Mouse (Mus musculus) brain, adult 2 months (tissue): ENCODE measurements around the gene Hfe2.
"Not testable (repeated sequence)": the region's sequence is repeated elsewhere in the genome, so short reads cannot be mapped to it uniquely, and the experiment has no call there.

Source experiments
- DNase-seq: peaks from one replicate; pipeline ENCODE4 v3.0.0; 2011; ENCODE audit warnings: low read depth, low spot score

Gene Hfe2

DNA sequence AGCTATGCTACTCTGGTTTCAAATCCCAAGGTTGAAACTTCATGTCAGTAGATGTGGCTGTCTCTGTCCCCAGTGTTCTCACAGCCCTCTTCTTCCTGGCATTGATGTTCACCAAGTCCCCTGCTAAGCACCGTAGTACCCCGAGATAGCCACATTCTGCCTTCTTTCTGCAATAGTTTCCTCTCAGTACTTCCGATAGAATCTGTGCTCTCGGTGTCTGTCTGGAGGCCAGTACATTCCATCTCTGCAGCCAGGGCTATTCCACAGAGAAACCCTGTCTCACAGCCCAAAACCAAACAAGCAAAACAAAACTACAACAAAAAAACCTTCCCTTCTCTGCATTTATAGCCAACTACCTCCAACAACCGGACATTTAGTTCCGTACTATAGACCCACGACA, 28.8 kb upstream of the Hfe2 start:
- DNase-seq = no peak

DNA sequence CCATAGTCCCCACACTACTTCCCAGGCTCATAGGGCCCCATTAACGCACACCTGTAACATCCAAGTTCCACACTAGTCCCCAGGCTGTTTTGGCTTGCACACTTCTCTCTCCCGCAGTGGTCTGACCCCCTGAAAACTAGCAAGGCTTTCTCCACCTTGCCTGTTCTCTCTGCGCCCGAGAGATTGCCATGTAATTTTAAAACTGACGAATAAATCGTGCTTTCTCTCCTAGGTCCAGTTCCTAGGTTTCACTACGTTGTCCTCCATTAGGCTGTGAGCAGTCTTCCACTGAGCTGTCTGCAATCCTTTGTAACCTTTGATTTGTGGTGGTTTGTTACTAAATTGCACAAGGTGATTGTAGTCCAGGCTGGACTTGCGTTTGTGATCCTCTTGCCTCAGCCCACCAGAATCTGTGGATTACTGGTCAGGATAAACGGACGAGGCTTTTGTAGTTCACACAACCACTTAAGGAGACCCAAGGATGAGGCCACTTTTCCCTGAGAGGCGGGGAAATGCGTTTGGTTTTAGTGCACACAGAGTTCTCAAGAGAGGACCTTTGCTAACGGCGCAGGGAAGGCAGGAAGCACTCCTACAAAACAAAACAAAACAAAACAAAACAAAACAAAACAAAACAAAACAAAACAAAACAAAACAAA, 28.2 kb upstream of the Hfe2 start:
- DNase-seq = not testable (repeated sequence)

DNA sequence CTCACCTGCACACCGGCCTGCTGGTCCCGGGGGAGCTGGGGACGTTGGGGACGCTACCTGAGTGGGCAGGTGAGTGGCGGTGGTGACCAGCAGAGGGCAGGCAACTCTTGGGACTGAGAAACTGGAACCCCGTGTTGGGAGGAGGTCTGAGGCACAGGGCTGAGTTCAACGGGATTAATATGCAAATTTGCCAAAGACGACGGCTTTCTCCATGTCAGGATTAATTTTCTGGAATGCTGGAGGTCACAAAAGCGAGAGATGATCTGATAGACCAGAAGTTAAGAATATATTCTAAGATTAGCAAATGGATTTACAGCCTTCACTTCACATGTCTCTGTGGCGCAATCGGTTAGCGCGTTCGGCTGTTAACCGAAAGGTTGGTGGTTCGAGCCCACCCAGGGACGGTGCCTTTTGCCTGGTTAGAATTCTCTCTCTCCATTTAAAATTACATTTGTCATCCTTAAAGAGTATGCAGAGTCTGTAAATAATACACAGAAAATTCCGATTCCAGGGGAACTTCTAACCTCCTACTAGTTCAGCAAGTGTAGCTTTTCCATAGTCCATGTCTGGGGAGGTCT, 27.4 kb upstream of the Hfe2 start:
- peak; percentile 83 for DNase-seq

DNA sequence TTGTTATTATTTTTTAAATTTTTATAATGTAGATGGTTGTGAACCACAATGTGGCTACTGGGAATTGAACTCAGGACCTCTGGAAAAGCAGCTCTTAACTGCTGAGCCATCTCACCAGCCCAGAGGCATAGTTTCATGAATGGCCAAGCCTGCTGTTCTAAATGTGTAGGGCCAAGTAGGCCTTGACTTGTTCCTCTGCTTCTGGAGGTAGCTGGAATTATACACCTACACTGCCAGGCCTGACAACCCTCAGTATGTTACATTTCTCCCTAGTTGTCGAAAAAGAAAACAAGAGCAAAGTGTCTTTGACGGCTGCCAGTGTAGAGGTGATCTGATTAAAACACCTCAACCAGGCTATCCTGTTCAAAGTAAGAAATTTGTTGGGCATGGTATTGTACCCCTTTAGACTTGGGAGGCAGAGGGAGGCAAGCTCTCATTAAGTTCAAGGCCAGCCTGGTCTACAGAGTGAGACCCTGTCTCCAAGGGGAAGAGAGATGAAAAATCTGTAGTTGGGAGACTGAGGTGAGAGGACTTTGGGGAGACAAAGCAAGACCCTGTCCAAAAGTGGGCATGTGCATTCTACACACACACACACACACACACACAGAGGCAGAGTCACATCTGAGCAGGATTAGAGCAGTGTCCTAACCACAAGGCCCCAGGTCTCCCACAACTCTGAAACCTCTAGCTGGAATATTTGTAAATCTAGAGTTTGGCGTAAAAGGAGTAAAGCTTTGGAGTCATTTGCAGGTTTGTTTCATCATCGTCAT, 26.3 kb upstream of the Hfe2 start:
- no peak for DNase-seq

DNA sequence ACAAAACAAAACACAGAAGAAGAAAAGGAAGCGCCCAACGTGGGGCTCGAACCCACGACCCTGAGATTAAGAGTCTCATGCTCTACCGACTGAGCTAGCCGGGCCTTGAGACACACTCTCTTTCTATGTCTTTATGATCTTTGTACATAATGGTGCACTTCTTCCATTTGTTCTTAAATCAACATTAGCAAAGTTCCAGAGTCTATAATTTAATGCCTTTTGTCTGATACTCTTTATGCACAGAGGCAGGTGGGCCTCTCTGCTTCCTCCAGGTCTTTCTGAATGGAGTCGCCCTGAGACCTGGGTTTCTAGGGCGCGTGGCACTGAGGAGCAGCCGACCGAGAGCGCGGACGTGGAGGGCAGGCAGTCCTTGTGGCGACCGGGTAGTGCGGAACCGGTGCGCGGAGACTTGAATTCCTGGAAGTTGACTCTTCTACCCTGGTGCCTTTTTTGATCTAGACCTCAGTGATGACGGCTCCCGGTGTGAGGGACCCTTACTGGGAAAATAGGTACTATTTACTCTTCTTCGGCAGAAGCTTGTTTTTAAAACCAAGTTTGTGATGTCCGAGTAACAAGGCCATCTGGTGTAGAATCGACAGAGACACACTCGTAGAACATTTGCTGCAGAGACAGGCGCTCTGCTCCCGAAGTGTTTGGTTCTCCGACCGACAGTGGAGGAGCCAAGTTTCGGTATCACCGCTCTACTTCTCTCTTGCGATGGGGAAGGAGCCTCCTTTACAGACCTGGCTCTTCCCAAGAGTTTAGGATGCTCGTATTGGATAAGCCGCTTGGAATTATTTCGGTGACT, 25.3 kb upstream of the Hfe2 start:
- peak; percentile 86 for DNase-seq

DNA sequence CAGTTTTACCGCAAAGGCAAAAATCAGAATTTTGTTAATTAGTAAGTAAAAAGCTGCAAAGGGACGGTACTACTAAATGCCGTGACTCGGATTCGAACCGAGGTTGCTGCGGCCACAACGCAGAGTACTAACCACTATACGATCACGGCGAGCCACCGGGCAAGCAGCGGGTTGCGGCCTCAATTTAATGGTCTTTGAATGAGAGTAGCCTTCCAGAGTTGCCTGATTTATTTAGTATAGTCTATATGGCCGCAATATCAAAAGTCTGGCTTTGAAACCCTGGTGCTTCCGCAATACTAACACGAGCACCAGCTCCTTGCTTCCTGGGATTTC, 24.7 kb upstream of the Hfe2 start:
- DNase-seq = peak; percentile 91

DNA sequence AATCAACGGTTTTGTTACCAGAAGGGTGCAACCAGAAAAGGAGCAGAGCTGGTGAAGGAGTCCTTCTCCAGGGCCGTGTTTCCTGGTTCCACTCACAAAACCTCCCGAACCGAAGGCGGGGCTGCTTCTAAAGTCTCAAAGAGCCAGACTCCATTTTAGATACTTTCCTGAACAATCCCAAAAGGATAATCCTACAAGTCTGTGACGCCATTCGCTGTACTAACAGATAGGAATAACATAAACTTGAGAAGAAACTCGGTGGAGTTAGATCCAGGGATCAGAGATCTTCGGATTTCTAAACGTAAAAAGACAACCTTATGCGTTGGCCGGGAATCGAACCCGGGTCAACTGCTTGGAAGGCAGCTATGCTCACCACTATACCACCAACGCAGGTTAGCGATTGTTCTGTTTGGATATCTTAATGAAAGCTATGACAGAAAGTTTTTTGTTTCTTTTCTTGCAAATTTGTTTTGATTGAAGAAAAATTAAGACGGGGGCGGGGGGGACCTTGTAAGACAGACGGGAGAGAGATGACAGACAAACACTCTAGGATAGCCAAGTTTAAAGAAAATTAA, 24.2 kb upstream of the Hfe2 start:
- DNase-seq = peak; percentile 88

DNA sequence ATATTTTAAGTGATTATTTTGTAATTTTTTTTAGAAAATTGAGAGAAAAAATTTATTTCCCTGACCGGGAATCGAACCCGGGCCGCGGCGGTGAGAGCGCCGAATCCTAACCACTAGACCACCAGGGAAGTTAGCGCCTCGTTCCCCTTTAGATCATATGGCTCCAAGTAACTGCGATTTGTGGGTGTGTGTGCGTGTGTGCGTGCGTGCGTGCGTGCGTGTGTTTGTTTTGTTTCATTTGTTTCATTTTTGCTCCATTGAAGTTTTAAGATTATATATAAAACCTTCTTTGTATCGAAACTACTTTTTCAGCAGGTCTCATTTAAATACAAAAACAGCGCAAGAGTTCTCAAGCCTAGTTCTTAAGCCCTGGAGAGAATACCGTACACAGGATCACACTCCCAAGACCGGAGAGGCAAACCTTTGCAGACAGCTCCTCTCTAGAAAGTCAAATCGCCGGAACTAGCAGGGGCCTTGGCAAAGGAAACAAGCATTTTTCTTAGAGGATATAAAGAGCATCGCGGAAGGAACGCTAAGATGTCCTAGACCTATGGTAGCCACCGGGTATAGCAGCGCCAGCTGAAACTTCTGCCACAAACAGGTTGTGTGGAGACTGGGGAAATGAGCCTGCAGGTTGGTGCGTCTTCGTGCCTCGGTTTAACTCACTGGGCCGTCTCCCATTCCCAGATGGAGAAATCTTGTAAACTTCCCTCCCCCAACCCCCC, 23.4 kb upstream of the Hfe2 start:
- DNase-seq = peak; percentile 92

DNA sequence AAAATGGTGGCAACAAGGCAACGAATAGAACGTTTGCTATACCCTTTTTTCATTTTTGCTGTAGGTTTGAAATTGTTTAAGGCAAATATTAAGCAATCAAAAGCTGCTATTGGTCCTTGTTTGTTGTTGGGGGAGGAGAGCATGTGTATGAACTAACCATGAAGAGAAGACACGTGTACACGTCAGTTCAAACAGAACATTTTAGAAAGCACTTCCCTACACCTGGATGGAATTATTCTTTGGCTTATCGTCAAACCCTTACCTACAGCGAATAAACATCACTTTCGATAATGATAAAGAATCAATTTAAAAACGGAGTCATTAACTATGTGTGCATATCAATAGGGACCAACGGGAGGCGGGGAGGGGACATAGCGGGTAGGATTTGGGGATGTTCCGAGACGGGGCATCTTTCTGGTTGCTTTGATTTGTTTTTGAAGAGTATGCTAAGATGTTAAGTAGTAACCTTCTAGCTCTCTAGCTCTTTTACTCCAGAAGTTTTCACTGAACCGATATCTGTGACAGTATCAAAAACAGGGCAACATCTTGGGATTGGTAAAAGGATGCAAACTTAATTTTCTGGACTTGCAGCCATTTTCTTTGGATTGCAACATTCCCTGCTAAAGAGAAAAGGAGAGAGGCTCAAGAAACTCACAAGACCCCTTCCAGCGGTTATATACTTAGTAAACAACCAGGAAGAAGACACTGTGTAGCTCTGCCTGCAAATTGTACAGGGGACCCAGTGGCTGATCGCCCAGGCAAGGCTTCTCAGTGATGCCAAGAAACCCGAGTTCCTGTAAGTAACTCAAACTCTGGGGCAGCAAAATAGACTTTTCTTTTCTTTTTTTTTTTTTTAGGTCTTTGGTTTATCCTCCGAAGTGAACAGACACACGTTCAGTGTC, 22.5 kb upstream of the Hfe2 start:
- DNase-seq = no peak

DNA sequence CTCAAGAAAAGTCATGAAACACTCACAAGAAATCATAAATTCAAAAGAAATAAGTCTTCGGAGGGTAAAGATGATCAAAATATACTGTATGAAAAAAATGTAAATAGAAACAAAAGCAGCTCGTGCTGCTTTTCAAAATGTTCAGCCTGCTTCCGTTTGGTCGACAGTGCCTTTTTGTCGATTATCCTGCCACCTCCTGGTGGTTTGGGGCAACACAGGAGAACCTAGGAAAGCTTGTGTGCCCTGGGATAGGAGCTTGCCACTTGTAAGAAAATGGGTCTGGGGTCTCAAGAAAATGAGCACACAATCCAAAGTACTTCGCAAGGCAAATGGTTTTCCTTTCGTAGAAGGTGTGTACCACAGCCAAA, 21.9 kb upstream of the Hfe2 start:
- peak; percentile 85 for DNase-seq

DNA sequence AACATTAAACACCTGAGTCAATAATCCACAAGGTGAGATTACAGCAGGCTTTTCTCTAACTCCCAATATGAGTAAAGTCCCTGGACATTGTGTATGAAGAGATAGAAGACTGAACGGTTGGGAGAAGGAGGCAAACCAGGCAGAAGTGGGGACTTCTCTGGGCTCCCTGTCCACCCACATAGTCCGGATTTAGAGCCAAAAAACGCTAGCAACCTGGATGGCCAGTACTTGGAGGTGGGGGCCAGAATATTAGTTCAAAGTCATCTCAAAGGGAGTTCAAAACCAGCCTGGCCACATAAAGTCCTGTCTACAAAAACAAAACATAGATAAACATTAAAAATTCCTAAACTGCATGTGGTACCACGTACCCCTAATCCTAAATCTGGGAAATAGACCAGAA, 21.0 kb upstream of the Hfe2 start:
- no peak for DNase-seq

DNA sequence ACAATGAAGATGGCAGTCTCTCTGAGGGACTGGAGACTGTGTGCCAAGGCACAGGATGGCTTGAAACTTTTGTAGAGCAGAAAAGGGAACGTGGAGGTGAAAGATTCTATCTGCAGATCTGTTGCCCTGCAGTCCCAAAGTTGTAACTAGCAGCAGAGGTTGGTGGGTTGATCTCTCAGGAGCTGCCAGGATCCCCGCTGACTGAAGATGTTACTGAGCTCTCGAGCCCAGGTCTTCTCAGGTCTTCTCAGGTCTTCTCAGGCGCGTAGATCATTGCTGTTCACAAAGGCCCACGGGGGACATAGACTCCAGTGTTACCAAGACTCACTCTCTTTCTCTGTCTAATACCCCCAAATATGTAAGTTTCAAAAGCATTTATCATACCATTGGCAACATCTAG, 20.0 kb upstream of the Hfe2 start:
- DNase-seq = no peak

DNA sequence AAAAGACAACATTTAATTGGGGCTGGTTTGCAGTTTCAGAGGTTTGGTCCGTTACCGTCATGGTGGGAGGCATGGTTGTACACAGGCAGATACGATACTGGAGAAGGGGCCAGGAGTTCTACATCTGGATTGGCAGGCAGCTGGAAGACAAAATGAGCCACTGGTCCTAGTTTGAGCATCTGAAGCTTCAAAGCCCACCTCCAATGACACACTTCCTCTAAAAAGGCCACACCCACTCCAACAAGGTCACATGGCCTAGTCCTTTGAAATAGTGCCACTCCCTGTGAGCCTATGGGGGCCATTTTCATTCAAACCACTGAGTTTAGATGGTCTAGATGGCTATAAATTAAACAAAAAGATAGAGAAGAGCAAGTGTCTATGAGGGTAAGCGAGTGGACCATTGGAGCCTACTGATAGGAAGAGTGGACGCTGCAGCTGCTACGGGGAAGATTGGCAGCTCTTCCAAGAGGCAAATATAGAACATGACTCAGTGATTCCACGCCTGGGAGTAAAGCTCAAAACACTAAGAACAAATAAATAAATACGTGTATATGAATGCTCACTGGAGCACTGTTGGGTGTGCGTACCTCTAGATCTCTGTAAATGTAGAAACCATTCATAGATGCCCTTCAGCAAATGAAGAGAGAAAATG, 18.4 kb upstream of the Hfe2 start:
- DNase-seq = no peak

DNA sequence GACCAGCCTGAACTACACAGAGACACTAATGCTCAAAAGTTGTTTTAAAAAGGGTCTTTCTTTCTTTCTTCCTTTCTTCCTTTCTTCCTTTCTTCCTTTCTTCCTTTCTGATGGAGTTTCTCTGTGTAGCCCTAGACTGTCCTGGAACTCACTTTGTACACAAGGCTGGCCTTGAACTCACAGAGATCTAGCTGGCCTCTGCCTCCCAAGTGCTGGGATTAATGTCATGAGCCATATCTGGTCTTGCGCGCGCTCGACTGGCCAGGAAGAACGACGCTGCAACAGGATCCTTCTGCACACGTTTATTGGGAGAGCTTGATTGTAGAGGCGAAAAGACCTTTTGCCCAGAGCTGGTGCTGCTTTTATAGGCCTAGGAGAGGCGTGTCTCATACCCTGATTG, 17.0 kb upstream of the Hfe2 start:
- DNase-seq = not testable (repeated sequence)

DNA sequence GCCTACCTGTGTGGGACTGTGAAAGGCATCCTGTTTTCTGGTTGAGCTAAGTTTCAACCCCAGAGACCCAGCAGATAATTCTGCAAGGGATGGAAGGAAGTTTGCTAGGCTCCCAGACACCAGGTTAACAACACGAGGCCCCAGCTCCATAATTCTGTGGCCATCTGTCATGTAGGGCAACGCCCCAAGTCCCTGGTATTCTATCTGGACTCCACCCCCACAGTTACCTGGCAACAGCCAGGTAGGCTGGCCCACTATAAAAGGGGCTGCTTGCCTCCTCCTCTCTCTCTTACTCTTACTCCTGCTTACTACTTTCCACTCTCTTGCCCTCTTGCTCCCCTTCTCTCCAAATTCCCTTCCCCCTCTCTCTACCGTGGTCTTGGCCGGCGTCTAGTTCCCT, 4.8 kb upstream of the Hfe2 start:
- DNase-seq = no peak

DNA sequence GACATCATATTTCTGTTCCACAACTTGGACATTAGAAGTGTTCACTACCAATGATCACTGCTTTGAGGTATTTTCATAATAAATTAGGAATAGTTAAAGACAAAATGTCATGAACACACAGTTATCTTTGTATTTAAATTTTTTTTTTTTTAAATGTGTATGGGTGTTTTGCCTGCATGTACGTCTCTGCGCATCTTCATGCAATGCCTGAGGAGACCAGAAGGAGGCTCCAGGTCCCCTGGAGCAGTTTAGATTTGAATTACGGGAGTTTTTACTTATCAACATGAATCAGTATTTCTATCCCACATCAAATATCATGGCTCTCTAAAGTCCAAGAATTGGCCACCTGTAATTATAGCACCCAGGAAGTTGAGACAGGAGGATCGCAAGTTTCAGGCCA, 2.8 kb upstream of the Hfe2 start:
- DNase-seq = peak; percentile 34

DNA sequence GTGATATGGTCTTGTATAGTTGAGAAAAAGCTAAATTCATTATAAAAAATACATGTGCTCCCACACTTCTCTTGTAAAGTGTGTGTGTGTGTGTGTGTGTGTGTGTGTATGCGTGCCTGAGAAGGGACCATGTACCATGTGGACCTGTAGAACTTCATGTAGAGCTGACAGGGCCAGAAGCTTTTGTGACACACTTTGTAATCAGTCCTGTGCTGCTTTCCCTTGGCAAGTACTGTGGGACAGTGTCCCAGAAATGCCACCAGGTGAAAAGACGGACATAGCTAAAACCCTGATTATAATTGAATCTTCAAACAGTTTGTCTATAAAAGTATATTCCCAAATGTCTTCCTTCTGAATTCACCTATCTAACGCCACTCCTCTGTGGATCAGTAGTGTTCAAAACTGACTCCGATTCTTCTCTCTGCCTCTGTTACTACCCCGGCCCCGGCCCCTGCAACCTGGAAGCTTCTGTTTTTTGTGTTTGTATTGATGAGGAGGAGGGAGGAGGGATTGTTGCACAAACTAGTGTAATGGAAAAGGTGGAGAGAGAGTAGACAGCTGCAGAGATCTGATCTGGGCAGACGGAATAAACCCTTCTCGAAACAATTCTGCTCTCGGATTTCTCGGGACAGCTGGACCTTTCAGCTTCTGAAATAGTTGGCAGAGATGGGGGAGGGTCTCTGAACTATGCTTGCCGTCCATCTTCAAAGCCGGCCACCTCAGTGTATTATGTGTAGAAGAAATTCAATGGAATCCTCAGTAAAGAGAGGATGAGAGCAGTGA, 753 bp upstream of the Hfe2 start:
- DNase-seq = no peak

DNA sequence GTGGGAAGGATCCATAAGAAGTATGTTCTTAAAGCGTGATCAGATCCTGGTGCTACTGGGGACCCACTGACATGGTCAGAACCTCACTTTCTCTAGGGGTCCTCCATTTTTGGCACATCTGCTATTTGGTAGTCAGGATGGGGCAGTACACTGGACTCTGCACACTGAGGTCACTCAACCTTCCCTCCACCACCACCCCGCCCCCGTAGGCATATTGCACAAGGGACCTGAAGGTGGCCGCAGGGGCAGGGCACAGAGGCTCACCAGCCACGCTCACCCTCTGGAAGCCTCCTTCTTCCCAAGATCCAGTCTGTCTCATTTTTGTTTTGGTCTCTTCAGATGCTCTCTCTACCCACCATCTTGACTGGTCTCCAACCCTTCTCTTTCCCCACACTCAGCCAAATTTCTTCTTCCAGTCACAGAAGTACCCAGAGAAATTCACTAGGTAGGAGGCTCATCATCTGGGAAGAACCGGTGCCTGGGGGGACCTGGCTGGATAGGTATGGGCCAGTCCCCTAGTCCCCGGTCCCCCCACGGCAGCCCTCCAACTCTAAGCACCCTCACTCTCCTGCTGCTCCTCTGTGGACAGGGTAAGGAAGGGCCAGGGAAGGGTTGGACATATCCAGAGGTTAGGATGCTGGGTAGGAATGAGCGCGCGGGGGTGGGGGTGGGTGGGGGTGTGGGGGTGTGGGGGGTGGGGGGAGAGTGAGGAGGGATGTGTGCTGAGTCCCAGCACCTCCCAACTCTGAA, 1.2 kb downstream of the Hfe2 start:
- DNase-seq = no peak
